Mouse (Mus musculus) right cerebral cortex, postnatal 14 days (tissue): ENCODE measurements around the gene Heca.
"Not testable (repeated sequence)": the region's sequence is repeated elsewhere in the genome, so short reads cannot be mapped to it uniquely, and the experiment has no call there.

Source experiments
- DNase-seq: peaks from one replicate; pipeline ENCODE4 v3.0.0; 2022

The Heca gene

DNA sequence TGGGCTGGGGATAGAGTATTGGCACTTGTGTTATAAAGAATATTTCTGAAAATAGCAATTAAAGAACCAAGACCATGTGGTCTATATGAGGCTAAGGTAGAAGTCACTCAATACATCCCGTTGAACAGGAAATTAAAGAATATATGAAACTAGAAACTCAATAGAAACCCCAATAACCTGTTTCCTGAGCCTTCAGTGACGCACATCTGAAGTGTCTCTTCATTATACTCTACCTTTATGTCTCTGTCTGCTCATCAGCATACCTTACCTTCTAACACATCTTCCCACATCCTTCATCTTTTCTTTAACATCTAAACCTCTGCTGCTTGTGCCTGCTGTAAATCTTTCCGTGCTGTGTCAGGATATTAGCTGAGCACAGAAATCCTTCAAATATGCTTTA is 67.8 kb downstream of the Heca start:
- DNase-seq: no peak

GRCm38 (mm10) chr10:17878002-17878919 is 69.6 kb downstream of the Heca start:
- no peak for DNase-seq

DNA sequence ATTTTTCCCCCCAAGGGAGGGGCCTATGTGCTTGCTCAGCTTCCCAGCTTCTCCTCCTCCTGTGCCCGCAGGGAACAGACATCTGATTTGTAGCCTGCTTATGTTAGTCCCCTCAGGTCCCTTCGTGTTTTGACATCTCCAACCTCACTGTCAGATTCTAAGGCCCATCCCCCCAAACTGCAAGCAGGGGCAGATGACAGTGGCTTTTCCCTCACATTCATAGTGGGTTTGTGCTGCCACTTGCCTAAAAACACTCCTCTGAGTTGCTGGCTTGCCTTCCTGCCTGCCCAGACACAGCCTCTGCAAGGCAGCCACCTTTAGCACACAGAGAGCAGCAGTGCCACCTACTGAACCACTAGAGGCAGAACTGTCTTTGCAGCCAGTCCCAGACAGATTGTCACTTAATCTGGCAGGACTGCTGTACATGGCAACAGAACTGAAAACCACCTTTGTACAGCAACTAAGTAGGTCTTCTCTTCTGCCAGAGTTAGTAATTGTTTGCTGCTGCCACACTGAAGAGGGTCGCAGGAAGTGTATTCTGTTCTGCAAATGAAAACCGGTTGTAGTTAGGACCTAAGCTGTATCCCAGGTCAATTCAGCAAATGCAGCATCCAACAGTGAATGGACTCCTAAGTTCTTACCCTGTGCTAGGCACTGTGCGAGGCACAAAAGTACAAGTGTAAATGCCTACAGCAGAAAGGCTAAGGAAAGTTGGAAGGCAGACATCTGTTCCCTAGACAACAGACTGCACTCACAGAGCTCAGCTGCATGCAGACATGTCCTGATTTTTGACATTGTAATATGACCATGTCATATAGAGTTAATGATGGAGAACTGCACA is 77.8 kb downstream of the Heca start:
- DNase-seq: peak; percentile 63

- DNase-seq: no peak
Measured at GRCm38 (mm10) chr10:17860701-17861480, 87.0 kb downstream of the Heca start.

DNA sequence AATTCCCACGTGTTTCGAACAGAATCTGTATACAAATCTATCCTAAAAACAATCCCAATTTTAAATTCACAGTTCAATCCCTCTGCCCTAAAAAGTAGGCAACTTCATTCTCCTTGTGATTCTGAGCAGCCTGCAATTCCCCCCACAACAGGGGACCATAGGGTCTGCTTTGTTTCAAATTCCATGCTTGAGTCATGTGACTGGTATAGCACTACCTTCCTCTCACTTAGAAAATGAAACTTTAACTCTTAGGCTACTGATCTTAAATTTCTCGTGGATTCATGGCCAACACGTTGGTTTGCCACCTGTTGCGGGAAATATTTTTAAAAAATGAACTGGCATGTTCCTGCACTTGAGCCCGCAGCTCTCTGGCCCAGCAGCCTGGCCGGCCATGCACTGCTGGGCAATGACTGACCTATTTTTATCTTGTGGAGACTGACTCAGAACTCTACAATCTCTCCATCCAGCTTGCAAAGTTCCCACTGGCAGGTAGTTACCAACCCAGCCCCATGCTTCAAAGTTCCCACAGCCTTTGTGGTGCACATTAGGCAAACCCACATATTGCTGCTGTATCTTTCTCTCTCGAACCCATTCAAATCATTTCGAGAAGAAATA is 90.1 kb downstream of the Heca start:
- no peak for DNase-seq

- DNase-seq: peak; percentile 59
Measured at GRCm38 (mm10) chr10:17844781-17845537, 102.9 kb downstream of the Heca start.

DNA sequence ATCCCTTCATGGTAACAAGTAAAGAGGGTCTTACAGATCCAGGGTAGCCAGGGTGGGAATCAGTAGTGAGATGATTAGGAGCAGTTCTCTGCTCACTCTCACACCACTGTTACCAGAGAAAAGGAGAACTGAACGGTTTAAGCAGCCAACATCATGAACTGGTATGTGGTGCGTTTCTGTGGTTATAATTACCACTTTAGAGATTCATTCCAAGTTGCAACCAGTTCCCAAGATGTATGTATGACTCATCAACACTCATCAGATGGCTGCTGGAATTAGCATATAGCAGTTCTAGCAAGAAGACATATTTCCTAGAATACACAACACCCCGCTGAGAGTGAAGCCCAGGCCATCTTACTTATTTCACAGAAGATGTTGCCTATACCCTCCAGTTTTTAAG is 105.8 kb downstream of the Heca start:
- DNase-seq: no peak

GRCm38 (mm10) chr10:17836275-17836674 is 111.6 kb downstream of the Heca start:
- DNase-seq: no peak

GRCm38 (mm10) chr10:17835031-17835430 is 112.8 kb downstream of the Heca start:
- no peak for DNase-seq

GRCm38 (mm10) chr10:17831041-17831440 is 116.8 kb downstream of the Heca start:
- no peak for DNase-seq

GRCm38 (mm10) chr10:17829205-17829604 is 118.7 kb downstream of the Heca start:
- DNase-seq: no peak

GRCm38 (mm10) chr10:17827391-17827790 is 120.5 kb downstream of the Heca start:
- DNase-seq: no peak

- DNase-seq: not testable (repeated sequence)
Measured at GRCm38 (mm10) chr10:17820422-17820821, 127.4 kb downstream of the Heca start.
